Mouse (Mus musculus) ES-E14 (cell line): ENCODE measurements around the gene Fbxo6. TPM values are rescaled to one million over a fixed set of nuclear protein-coding genes. Genes with fewer than 3 reads are reported as not detected.

ENCODE experiments used
- DNase-seq: peaks from one replicate; pipeline ENCODE4 v3.0.0-alpha.2; 2013; ENCODE audit warnings: low read depth, low spot score
- H3K27ac ChIP-seq: 2 replicates; pipeline ENCODE4 v1.5.1; 2012; ENCODE audit warnings: low read depth, mild to moderate bottlenecking, low read length, moderate library complexity, mixed read lengths; ENCODE audit not compliant: poor library complexity, insufficient read depth, severe bottlenecking
- H3K36me3 ChIP-seq: 2 replicates; pipeline ENCODE4 v1.6.1; 2012; ENCODE audit warnings: mild to moderate bottlenecking, low read length, moderate library complexity, mixed read lengths; ENCODE audit not compliant: control insufficient read depth, poor library complexity, insufficient read depth, severe bottlenecking
- H3K4me1 ChIP-seq, 2 experiments: fragments of 150-350 bp in 1 of 2; sonication (generic) in 1 of 2; 2 replicates each; pipeline ENCODE4 v1.6.1; 2012; ENCODE audit warnings: low read length in 2 of 2, mild to moderate bottlenecking in 1 of 2, mixed read lengths in 1 of 2; ENCODE audit not compliant: control insufficient read depth in 2 of 2, insufficient read depth in 2 of 2, poor library complexity in 1 of 2
- H3K4me3 ChIP-seq, 2 experiments: fragments of 150-350 bp in 1 of 2; sonication (generic) in 1 of 2; 2 replicates each; pipeline ENCODE4 v1.5.1; 2012; ENCODE audit warnings: low read length in 2 of 2, low read depth in 1 of 2, mild to moderate bottlenecking in 1 of 2, mixed read lengths in 1 of 2; ENCODE audit not compliant: insufficient read depth in 1 of 2, poor library complexity in 1 of 2, severe bottlenecking in 1 of 2
- H3K9ac ChIP-seq: 2 replicates; pipeline ENCODE4 v1.6.1; 2012; ENCODE audit warnings: low read depth, mild to moderate bottlenecking, low read length, mixed read lengths; ENCODE audit not compliant: poor library complexity, insufficient read depth, severe bottlenecking
- H3K9me3 ChIP-seq: fragments of 150-350 bp; sonication (generic); 2 replicates; pipeline ENCODE4 v1.6.1; 2012; ENCODE audit warnings: low read depth, mild to moderate bottlenecking, low read length; ENCODE audit not compliant: control insufficient read depth, insufficient read depth
- CHD2 ChIP-seq: IDR thresholded peaks from 2 replicates; pipeline ENCODE4 v1.6.1; 2014; ENCODE audit warnings: mild to moderate bottlenecking, low read depth, low read length, inconsistent platforms
- HCFC1 ChIP-seq: IDR thresholded peaks from 2 replicates; pipeline ENCODE4 v1.6.1; 2012; ENCODE audit warnings: low read length, inconsistent platforms, borderline replicate concordance; ENCODE audit not compliant: insufficient read depth
- MAFK ChIP-seq: IDR thresholded peaks from 2 replicates; pipeline ENCODE4 v1.6.1; 2014; ENCODE audit warnings: mild to moderate bottlenecking, low read depth, low read length, inconsistent platforms; ENCODE audit not compliant: insufficient read depth
- ZC3H11A ChIP-seq: IDR thresholded peaks from 2 replicates; pipeline ENCODE4 v1.6.1; 2012; ENCODE audit warnings: low read depth, mild to moderate bottlenecking, inconsistent platforms, low read length, borderline replicate concordance
- ZNF384 ChIP-seq: IDR thresholded peaks from 2 replicates; pipeline ENCODE4 v1.6.1; 2012; ENCODE audit warnings: low read depth, low read length, inconsistent platforms
- in situ Hi-C, 2 experiments: fragments of 600-800 bp; cut with MboI; formaldehyde crosslinking; loops; one replicate each; pipeline ENCODE4 v1.15.1; 2025; ENCODE audit warnings: low sequenced_read_pairs in 2 of 2, inconsistent platforms in 1 of 2; ENCODE audit not compliant: unreplicated experiment in 2 of 2
- total RNA-seq: library from RNA; depleted of rRNA; stranded (reverse); fragments of 300-350 nt; gene quantifications from 2 replicates; pipeline ENCODE4 v1.2.3, GENCODE M21; 2012

The Fbxo6 gene
- total RNA-seq, 1 experiment, result 43.8 TPM

- peaks cover 0 to 17% of the 10 kb centered on the region in 2 experiments; a peak in 2 of 4 replicates for H3K4me1 ChIP-seq
- in situ Hi-C loops, result no loop called here
Measured at GRCm38 (mm10) chr4:148164002-148164439, 12.1 kb upstream of the Fbxo6 start.

GRCm38 (mm10) chr4:148160436-148161390 is 8.8 kb upstream of the Fbxo6 start, which contains the start of the genes Fbxo44 and Fbxo2:
TSS of gene Fbxo44 (minus strand) at chr4:148160482.
TSS of gene Fbxo2 (plus strand) at chr4:148160621.
- peaks cover 11% of the 10 kb centered on the region for H3K36me3 ChIP-seq
- peaks cover 3 to 34% of the 10 kb centered on the region in 2 experiments; a peak in 2 of 4 replicates for H3K4me1 ChIP-seq
- in situ Hi-C loops, result no loop called here
- peak within 1 kb of the TSS; percentile 82 to 95 for H3K4me3 ChIP-seq
- peak within 1 kb of the TSS; percentile 85 for H3K9ac ChIP-seq
- no peak for DNase-seq
- TF ChIP-seq CHD2 (no peak), HCFC1 (no peak), MAFK (no peak), ZNF384 (no peak), ZC3H11A (no peak)
- H3K9me3 ChIP-seq, result no peaks in the 10 kb centered on the region
- H3K27ac ChIP-seq, result peak within 1 kb of the TSS; percentile 64

More at GRCm38 (mm10) chr4:148164002-148164439, 12.1 kb upstream of the Fbxo6 start:
- H3K27ac ChIP-seq, result no peak overlapping the region
- DNase-seq, result no peak
- H3K9me3 ChIP-seq, result no peaks in the 10 kb centered on the region
- no peaks in the 10 kb centered on the region for H3K36me3 ChIP-seq
- peak overlapping the region; percentile 44 to 56; a peak in 3 of 4 replicates for H3K4me3 ChIP-seq
- H3K9ac ChIP-seq, result 0 out of 2 replicates have a peak overlapping the region, but pooled peaks have one; percentile 11
- TF ChIP-seq HCFC1 (no peak), CHD2 (no peak), ZC3H11A (no peak), ZNF384 (no peak), MAFK (no peak)

DNA sequence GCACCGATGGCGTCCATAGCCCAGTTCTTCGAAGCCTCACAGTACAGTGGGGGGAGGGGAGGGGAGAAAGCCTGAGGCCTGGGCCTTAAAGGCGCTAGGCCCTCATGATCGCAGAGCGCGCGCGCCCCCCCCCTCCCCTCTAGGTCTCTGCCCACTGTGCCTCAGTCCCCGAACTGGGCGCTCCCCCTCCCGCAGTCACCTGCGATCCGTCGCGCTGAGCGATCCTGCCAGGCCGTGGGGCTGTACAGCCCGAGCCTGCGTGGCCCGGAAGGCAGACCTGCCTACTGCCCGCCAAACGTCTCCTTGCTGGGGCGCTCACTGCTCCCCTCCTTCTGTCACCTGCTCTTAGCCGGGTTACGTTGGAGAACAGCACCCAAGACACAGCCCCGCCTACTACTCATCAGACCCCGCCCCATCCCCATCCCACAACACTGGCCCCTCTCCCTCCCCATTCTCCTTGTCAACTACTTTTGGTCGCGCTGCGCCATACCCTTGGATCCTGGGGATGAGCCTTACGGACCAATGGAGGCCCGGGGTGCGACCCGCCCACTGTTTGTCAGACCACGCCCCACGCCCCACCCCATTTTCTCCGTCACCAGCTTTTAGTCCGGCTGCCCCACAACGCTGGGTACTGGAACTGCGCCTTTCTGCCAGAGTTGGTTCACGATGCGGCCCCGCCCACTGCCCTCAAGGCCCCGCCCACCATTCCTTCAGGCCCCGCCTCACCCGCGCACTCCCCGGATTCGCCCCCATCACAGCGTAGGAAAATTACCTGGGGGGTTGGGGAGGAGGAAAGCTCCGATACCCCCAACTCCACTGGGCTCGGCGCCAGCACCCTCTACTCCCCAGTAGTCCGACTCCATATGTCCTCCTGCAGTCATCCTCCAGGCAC is 7.8 kb upstream of the Fbxo6 start:
- no peak for TF ChIP-seq ZC3H11A
- TF ChIP-seq CHD2, result no peak
- no peak for TF ChIP-seq ZNF384
- no peak for TF ChIP-seq MAFK
- TF ChIP-seq HCFC1, result no peak; the same call in 1 of the 2 replicates
- peaks cover 3 to 31% of the 10 kb centered on the region in 2 experiments; a peak in 2 of 4 replicates for H3K4me1 ChIP-seq
- peak overlapping the region; percentile 64 for H3K27ac ChIP-seq
- in situ Hi-C loops, result no loop called here
- H3K9ac ChIP-seq, result peak overlapping the region; percentile 85
- H3K36me3 ChIP-seq, result peaks cover 11% of the 10 kb centered on the region
- peak overlapping the region; percentile 82 to 95 for H3K4me3 ChIP-seq
- no peaks in the 10 kb centered on the region for H3K9me3 ChIP-seq
- peak; percentile 98 for DNase-seq
